Mouse (Mus musculus) lung, postnatal 10 days (tissue): ENCODE measurements around the gene Zfr.
"Not testable (repeated sequence)": the region's sequence is repeated elsewhere in the genome, so short reads cannot be mapped to it uniquely, and the experiment has no call there.

ENCODE experiments used
- DNase-seq: peaks from one replicate; pipeline ENCODE4 v3.0.0; 2021

The Zfr gene

GRCm38 (mm10) chr15:12195966-12196365 is 78.3 kb downstream of the Zfr start:
- DNase-seq: no peak

- peak; percentile 81 for DNase-seq
These were observed 79.0 kb downstream of the Zfr start for GRCm38 (mm10) chr15:12196410-12197191.

- DNase-seq: no peak
These were observed 79.7 kb downstream of the Zfr start for GRCm38 (mm10) chr15:12197361-12197760.

- DNase-seq: no peak
These were observed 82.4 kb downstream of the Zfr start for GRCm38 (mm10) chr15:12200021-12200420.

GRCm38 (mm10) chr15:12201856-12202255 is 84.2 kb downstream of the Zfr start:
- DNase-seq: no peak

GRCm38 (mm10) chr15:12202456-12202855 is 84.8 kb downstream of the Zfr start:
- no peak for DNase-seq

- not testable (repeated sequence) for DNase-seq
These were observed 85.4 kb downstream of the Zfr start for GRCm38 (mm10) chr15:12203008-12203407.

- peak; percentile 60 for DNase-seq
These were observed 86.1 kb downstream of the Zfr start for GRCm38 (mm10) chr15:12203512-12204318.

- DNase-seq: peak; percentile 100
These were observed 86.9 kb downstream of the Zfr start, which contains the start of gene Mtmr12 for GRCm38 (mm10) chr15:12204319-12205159. Gene Mtmr12 (plus strand): TSS chr15:12205028.

GRCm38 (mm10) chr15:12205160-12205901 is 87.7 kb downstream of the Zfr start:
- peak; percentile 36 for DNase-seq

GRCm38 (mm10) chr15:12205902-12206645 is 88.4 kb downstream of the Zfr start:
- DNase-seq: no peak

- DNase-seq: no peak
These were observed 89.1 kb downstream of the Zfr start for GRCm38 (mm10) chr15:12206646-12207222.

GRCm38 (mm10) chr15:12207556-12208090 is 90.0 kb downstream of the Zfr start:
- no peak for DNase-seq

GRCm38 (mm10) chr15:12211577-12211976 is 93.9 kb downstream of the Zfr start:
- DNase-seq: no peak

- no peak for DNase-seq
These were observed 94.6 kb downstream of the Zfr start for GRCm38 (mm10) chr15:12212266-12212665.

GRCm38 (mm10) chr15:12214531-12215414 is 97.1 kb downstream of the Zfr start:
- no peak for DNase-seq

- DNase-seq: no peak
These were observed 97.7 kb downstream of the Zfr start for GRCm38 (mm10) chr15:12215415-12215718.

GRCm38 (mm10) chr15:12216119-12216518 is 98.5 kb downstream of the Zfr start:
- DNase-seq: no peak

GRCm38 (mm10) chr15:12216798-12217197 is 99.2 kb downstream of the Zfr start:
- no peak for DNase-seq

GRCm38 (mm10) chr15:12217332-12217731 is 99.7 kb downstream of the Zfr start:
- DNase-seq: not testable (repeated sequence)
